Mouse (Mus musculus) bone marrow macrophage, adult 2 months (primary cell): ENCODE results near the gene Cers6.

Source experiments
- CTCF ChIP-seq: IDR thresholded peaks from 2 replicates; pipeline ENCODE4 v1.5.1; 2012; ENCODE audit warnings: low read depth, mild to moderate bottlenecking, low read length, moderate library complexity
- POLR2A ChIP-seq: IDR thresholded peaks from 2 replicates; pipeline ENCODE4 v1.6.1; 2012; ENCODE audit warnings: mild to moderate bottlenecking, low read depth, low read length, borderline replicate concordance

GRCm38 (mm10) chr2:68844530-68844929, 16.7 kb upstream of the Cers6 start:
- no peak for TF ChIP-seq CTCF
- TF ChIP-seq POLR2A = no peak
